Mouse (Mus musculus) olfactory bulb, adult 2 months (tissue): ENCODE data around the gene Tnfaip1.

Source experiments
- CTCF ChIP-seq: fragments of 200-500 bp; IDR thresholded peaks from 2 replicates; pipeline ENCODE4 v1.5.1; 2012; ENCODE audit warnings: low read depth, mild to moderate bottlenecking, low read length, moderate library complexity; ENCODE audit not compliant: insufficient read depth
- POLR2A ChIP-seq: fragments of 200-500 bp; IDR thresholded peaks from 2 replicates; pipeline ENCODE4 v1.6.1; 2012; ENCODE audit warnings: mild to moderate bottlenecking, low read depth, low read length, moderate library complexity; ENCODE audit not compliant: insufficient read depth

DNA sequence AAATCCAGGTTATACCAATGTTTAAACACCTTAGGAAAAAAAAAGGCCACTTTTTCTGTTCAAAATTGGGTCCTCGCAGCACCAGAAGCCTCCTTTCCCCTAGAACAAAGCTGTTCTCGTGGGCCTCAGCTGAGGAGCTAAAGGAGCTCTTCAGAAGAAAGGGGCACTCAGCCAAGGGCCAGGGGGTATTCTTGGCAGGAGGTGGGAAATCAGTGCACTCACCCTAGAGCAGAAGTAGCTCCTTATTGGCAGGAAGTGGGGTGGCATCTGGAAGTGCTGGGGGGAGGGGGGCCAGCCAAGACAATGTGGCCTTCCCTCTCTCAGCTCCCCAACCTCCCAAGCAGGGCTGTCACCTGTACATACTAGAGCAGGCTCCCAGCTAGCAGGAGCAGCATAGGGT, 11.3 kb downstream of the Tnfaip1 start:
- TF ChIP-seq POLR2A (no peak), CTCF (no peak)
